25 mouse cellular contexts compared by ENCODE assay signal in genomic region chr19:45237665-45238209, GRCm38 (mm10). TPM values are rescaled to one million over a fixed set of nuclear protein-coding genes. Genes with fewer than 3 reads are reported as not detected.
DNase-seq lines count a peak whose midpoint lies in the region; ATAC-seq and TF ChIP-seq lines count a peak whose summit lies in the region.
"Had no signal": no experiment of that assay in that cellular context is flagged by ENCODE, and none has a peak within 500 bp of the region (broad histone marks: within the 10 kb centered on the region; RNA-seq: fewer than 3 reads in every experiment).

No protein-coding gene starts in this region.

- no peak overlapping the region for H3K27ac ChIP-seq in neural tube, embryonic 11.5 days (ENCODE audit: low read depth, low read length)
- no peak overlapping the region for H3K27ac ChIP-seq in limb, embryonic 13.5 days
- H3K27ac ChIP-seq in thymus, adult 2 months (ENCODE audit: control insufficient read depth, insufficient read depth, low read length) = no peak overlapping the region
- H3K27ac ChIP-seq: embryonic facial prominence, embryonic 15.5 days; heart, embryonic 10.5 days; kidney, embryonic 15.5 days; liver, embryonic 15.5 days; lung, embryonic 15.5 days; stomach, embryonic 15.5 days had no signal

- WGBS in neural tube, embryonic 11.5 days = 2% methylated on average over 3 of the region's 3 CpGs
- WGBS in limb, embryonic 13.5 days = 7% methylated on average over 3 of the region's 3 CpGs
- WGBS in thymus, adult 2 months = 31% methylated on average over 3 of the region's 3 CpGs

- H3K9ac ChIP-seq in neural tube, embryonic 11.5 days (ENCODE audit: low read length) = no peak overlapping the region
- H3K9ac ChIP-seq in limb, embryonic 13.5 days = no peak overlapping the region
- H3K9ac ChIP-seq: embryonic facial prominence, embryonic 15.5 days; forebrain, postnatal 0 days; kidney, embryonic 15.5 days; liver, embryonic 15.5 days; lung, embryonic 15.5 days; stomach, embryonic 15.5 days had no signal

- DNase-seq in embryo, embryonic 10.5 days (ENCODE audit: low spot score) = peak; percentile 19
- DNase-seq in embryo, embryonic 10 days (ENCODE audit: low spot score) = no peak
- DNase-seq in neural tube, embryonic 11.5 days (ENCODE audit: low spot score) = no peak
- no peak for DNase-seq in neural tube, embryonic 10.5 days (ENCODE audit: extremely low spot score, low spot score)
- DNase-seq in thymus, adult 2 months = no peak
- DNase-seq in retina, embryonic 14.5 days (ENCODE audit: low spot score) = no peak
- no peak for DNase-seq in urinary bladder, postnatal 25 days (ENCODE audit: low spot score)
- DNase-seq: adrenal gland, postnatal 10 days; cerebellum, adult 18-20 months; cerebellum, postnatal 25 days; forebrain, postnatal 0 days; kidney, adult 11 months; kidney, postnatal 36 days; layer of hippocampus, postnatal 36 days; liver; lung, postnatal 36 days had no signal

- no peak for TF ChIP-seq CTCF in thymus, adult 2 months (IDR thresholded peaks at IDR 0.05; ENCODE audit: borderline replicate concordance, control insufficient read depth, extremely low read depth, insufficient read depth, low read length, poor library complexity)

- no peak for ATAC-seq in neural tube, embryonic 11.5 days (ENCODE audit: insufficient read depth, low FRiP score, low TSS enrichment)
- no peak for ATAC-seq in limb, embryonic 13.5 days (ENCODE audit: low FRiP score, low read depth)
- ATAC-seq: forebrain, postnatal 0 days had no signal

- H3K27me3 ChIP-seq in neural tube, embryonic 11.5 days (ENCODE audit: control insufficient read depth, insufficient read depth, low read length) = peaks cover 98% of the 10 kb centered on the region
- peaks cover 97% of the 10 kb centered on the region for H3K27me3 ChIP-seq in limb, embryonic 13.5 days
- peaks cover 40% of the 10 kb centered on the region for H3K27me3 ChIP-seq in thymus, adult 2 months (ENCODE audit: control insufficient read depth, insufficient read depth, low read length)

- peak overlapping the region; percentile 0; the same call in 1 of the 2 replicates for H3K4me2 ChIP-seq in neural tube, embryonic 11.5 days (ENCODE audit: low read depth)
- H3K4me2 ChIP-seq in limb, embryonic 13.5 days (replicated peaks) = 0 out of 2 replicates have a peak overlapping the region, but pooled peaks have one; percentile 65
- H3K4me2 ChIP-seq: liver, embryonic 15.5 days had no signal

- no peak overlapping the region for H3K4me3 ChIP-seq in neural tube, embryonic 11.5 days (ENCODE audit: low read depth, low read length)
- no peak overlapping the region; the same call in 1 of the 2 replicates for H3K4me3 ChIP-seq in limb, embryonic 13.5 days
- H3K4me3 ChIP-seq in thymus, adult 2 months (ENCODE audit: control insufficient read depth, insufficient read depth, low read length) = no peak overlapping the region
- H3K4me3 ChIP-seq: kidney, embryonic 15.5 days; liver, embryonic 15.5 days; lung, embryonic 15.5 days; stomach, embryonic 15.5 days had no signal

- H3K4me1 ChIP-seq in neural tube, embryonic 11.5 days (ENCODE audit: control insufficient read depth, insufficient read depth, low read length) = no peaks in the 10 kb centered on the region
- peaks cover 37% of the 10 kb centered on the region for H3K4me1 ChIP-seq in limb, embryonic 13.5 days
- H3K4me1 ChIP-seq in thymus, adult 2 months (replicated peaks; ENCODE audit: control insufficient read depth, insufficient read depth, low read length) = peaks cover 4% of the 10 kb centered on the region; the same call in 1 of the 2 replicates

- TF ChIP-seq POLR2A in thymus, adult 2 months (IDR thresholded peaks at IDR 0.05; ENCODE audit: control insufficient read depth, extremely low read depth, insufficient read depth, low read length, poor library complexity) = no peak

- H3K36me3 ChIP-seq in neural tube, embryonic 11.5 days (ENCODE audit: control insufficient read depth, insufficient read depth, low read length) = no peaks in the 10 kb centered on the region
- no peaks in the 10 kb centered on the region for H3K36me3 ChIP-seq in limb, embryonic 13.5 days
- H3K36me3 ChIP-seq in thymus, adult 2 months (ENCODE audit: control insufficient read depth, insufficient read depth, low read length) = no peaks in the 10 kb centered on the region
- H3K36me3 ChIP-seq: embryonic facial prominence, embryonic 15.5 days; heart, embryonic 10.5 days; kidney, embryonic 15.5 days; liver, embryonic 15.5 days; lung, embryonic 15.5 days; stomach, embryonic 15.5 days had no signal

- no peaks in the 10 kb centered on the region for H3K9me3 ChIP-seq in neural tube, embryonic 11.5 days (ENCODE audit: control insufficient read depth, low read length)
- H3K9me3 ChIP-seq in limb, embryonic 13.5 days = no peaks in the 10 kb centered on the region
- H3K9me3 ChIP-seq: embryonic facial prominence, embryonic 15.5 days; heart, embryonic 10.5 days; kidney, embryonic 15.5 days; liver, embryonic 15.5 days; lung, embryonic 15.5 days; stomach, embryonic 15.5 days had no signal

RNA-seq across cellular contexts. Expression of gene Lbx1, which starts 2.1 kb away (rescaled TPM):
- 7.7 TPM in 2 replicates for polyA plus RNA-seq in neural tube, embryonic 11.5 days (2014; fragmentation: Nextera tagmentation; extraction: Ambion mirVana)
- polyA plus RNA-seq in limb, embryonic 13.5 days (2015; fragmentation: Nextera tagmentation; extraction: Ambion mirVana) = 1.4 and 1.5 TPM in 2 replicates
- 0.06 TPM in 1 of 2 replicates, not detected in the other for polyA plus RNA-seq in thymus, adult 2 months (2012; rRNA removed)
- polyA plus RNA-seq: forebrain, postnatal 0 days; heart, embryonic 16.5 days; liver, embryonic 15.5 days; lung, embryonic 15.5 days; stomach, embryonic 15.5 days; thymus, postnatal 0 days had no signal
